Mouse (Mus musculus) forebrain, embryonic 14.5 days (tissue): ENCODE measurements at regions not wholly inside any gene's neighbourhood (a gene's known extent, or its start where the extent isn't known, plus 50 kb on each side); places are given as distances from the start of the nearest gene placed in this dataset.

ENCODE experiments used
- ATAC-seq: fragments of 200-750 bp; cut with Nextera tagmentation; 2 replicates; pipeline ENCODE4 v1.8.0; 2017; ENCODE audit warnings: mild to moderate bottlenecking, moderate library complexity
- DNase-seq: peaks from one replicate; pipeline ENCODE4 v3.0.0-alpha.2; 2015; ENCODE audit warnings: low spot score
- H3K27ac ChIP-seq: fragments of 300-500 bp; sonication (generic); 2 replicates; pipeline ENCODE4 v1.5.1; 2014; ENCODE audit warnings: low read depth, mild to moderate bottlenecking, control low read depth, low read length, moderate library complexity
- H3K27me3 ChIP-seq: fragments of 300-500 bp; sonication (generic); replicated peaks from 2 replicates; pipeline ENCODE4 v1.6.1; 2014; ENCODE audit warnings: low read length, control low read depth, mixed read lengths; ENCODE audit not compliant: control insufficient read depth, insufficient read depth
- H3K36me3 ChIP-seq: fragments of 300-500 bp; sonication (generic); 2 replicates; pipeline ENCODE4 v1.6.1; 2014; ENCODE audit warnings: low read length, control low read depth; ENCODE audit not compliant: control insufficient read depth, insufficient read depth
- H3K4me1 ChIP-seq: fragments of 300-500 bp; sonication (generic); 2 replicates; pipeline ENCODE4 v1.6.1; 2014; ENCODE audit warnings: antibody characterized with exemption, low read length, control low read depth; ENCODE audit not compliant: control insufficient read depth, insufficient read depth
- H3K4me2 ChIP-seq: fragments of 300-500 bp; sonication (generic); 2 replicates; pipeline ENCODE4 v1.6.1; 2014; ENCODE audit warnings: mild to moderate bottlenecking, control low read depth, low read length
- H3K4me3 ChIP-seq: fragments of 300-500 bp; sonication (generic); 2 replicates; pipeline ENCODE4 v1.5.1; 2014; ENCODE audit warnings: low read depth, low read length, control low read depth
- H3K9ac ChIP-seq: fragments of 300-500 bp; sonication (generic); 2 replicates; pipeline ENCODE4 v1.6.1; 2014; ENCODE audit warnings: mild to moderate bottlenecking, low read length, control low read depth, moderate library complexity
- H3K9me3 ChIP-seq: fragments of 300-500 bp; sonication (generic); replicated peaks from 2 replicates; pipeline ENCODE4 v1.6.1; 2016; ENCODE audit warnings: low read length, control low read depth, mixed read lengths; ENCODE audit not compliant: control insufficient read depth
- WGBS: fragments of 180-500 bp; shearing (Covaris S2); extraction: QIAGEN DNeasy Blood & Tissue Kit; methylation state at CpG from one replicate; pipeline ENCODE4 v1.1.7; 2014; 5-methylcytosine and 5-hydroxymethylcytosine counted together

GRCm38 (mm10) chr13:111136392-111136791 lies 118.4 kb upstream of the Actbl2 start:
- 90% methylated on average over 3 of the region's 3 CpGs for WGBS

GRCm38 (mm10) chr13:111142757-111143420 lies 111.9 kb upstream of the Actbl2 start:
- Histone ChIP-seq H3K27ac (no peak overlapping the region), H3K4me2 (no peak overlapping the region), H3K9ac (no peak overlapping the region), H3K27me3 (no peaks in the 10 kb centered on the region), H3K36me3 (no peaks in the 10 kb centered on the region), H3K4me1 (no peaks in the 10 kb centered on the region), H3K4me3 (no peak overlapping the region), H3K9me3 (no peaks in the 10 kb centered on the region)
- ATAC-seq: no peak
- peak; percentile 18 for DNase-seq
- WGBS: 20% methylated on average over 7 of the region's 7 CpGs

More at GRCm38 (mm10) chr13:111136392-111136791, 118.4 kb upstream of the Actbl2 start:
- Histone ChIP-seq H3K4me3 (no peak overlapping the region), H3K4me1 (no peaks in the 10 kb centered on the region), H3K27me3 (no peaks in the 10 kb centered on the region), H3K27ac (no peak overlapping the region), H3K9ac (no peak overlapping the region), H3K36me3 (no peaks in the 10 kb centered on the region), H3K4me2 (no peak overlapping the region), H3K9me3 (no peaks in the 10 kb centered on the region)
- DNase-seq: no peak
- ATAC-seq: no peak

- 86% methylated on average over 3 of the region's 3 CpGs for WGBS
- no peak overlapping the region for H3K4me2 ChIP-seq
- no peaks in the 10 kb centered on the region for H3K27me3 ChIP-seq
- H3K9me3 ChIP-seq: no peaks in the 10 kb centered on the region
- ATAC-seq (no peak), DNase-seq (no peak)
- no peaks in the 10 kb centered on the region for H3K4me1 ChIP-seq
- H3K27ac ChIP-seq: no peak overlapping the region
- H3K36me3 ChIP-seq: no peaks in the 10 kb centered on the region
- no peak overlapping the region for H3K4me3 ChIP-seq
- no peak overlapping the region for H3K9ac ChIP-seq
Measured at GRCm38 (mm10) chr13:111144721-111145120, 110.1 kb upstream of the Actbl2 start.

GRCm38 (mm10) chr13:111157921-111158638 lies 96.7 kb upstream of the Actbl2 start:
- ATAC-seq: no peak
- Histone ChIP-seq H3K4me3 (no peak overlapping the region), H3K9me3 (no peaks in the 10 kb centered on the region), H3K4me2 (no peak overlapping the region), H3K27me3 (no peaks in the 10 kb centered on the region), H3K36me3 (no peaks in the 10 kb centered on the region), H3K27ac (no peak overlapping the region), H3K4me1 (no peaks in the 10 kb centered on the region), H3K9ac (no peak overlapping the region)
- 88% methylated on average over 14 of the region's 14 CpGs for WGBS
- no peak for DNase-seq

GRCm38 (mm10) chr13:111159498-111159897 lies 95.3 kb upstream of the Actbl2 start:
- no peak overlapping the region for H3K27ac ChIP-seq
- no peak overlapping the region for H3K9ac ChIP-seq
- no peaks in the 10 kb centered on the region for H3K9me3 ChIP-seq
- H3K4me3 ChIP-seq: no peak overlapping the region
- ATAC-seq (no peak), DNase-seq (no peak)
- no peak overlapping the region for H3K4me2 ChIP-seq
- no peaks in the 10 kb centered on the region for H3K4me1 ChIP-seq
- no peaks in the 10 kb centered on the region for H3K27me3 ChIP-seq
- H3K36me3 ChIP-seq: no peaks in the 10 kb centered on the region

GRCm38 (mm10) chr13:111165538-111165937 lies 89.3 kb upstream of the Actbl2 start:
- Histone ChIP-seq H3K27ac (no peak overlapping the region), H3K9ac (no peak overlapping the region), H3K4me1 (no peaks in the 10 kb centered on the region), H3K9me3 (no peaks in the 10 kb centered on the region), H3K4me3 (no peak overlapping the region), H3K27me3 (no peaks in the 10 kb centered on the region), H3K4me2 (no peak overlapping the region), H3K36me3 (no peaks in the 10 kb centered on the region)
- ATAC-seq (no peak), DNase-seq (no peak)
- whole genome bisulfite sequencing: 90% methylated on average over 2 of the region's 2 CpGs

- no peak for DNase-seq
- H3K27me3 ChIP-seq: no peaks in the 10 kb centered on the region
- H3K4me2 ChIP-seq: no peak overlapping the region
- H3K9me3 ChIP-seq: no peaks in the 10 kb centered on the region
- 68% methylated on average over 5 of the region's 5 CpGs for WGBS
- H3K27ac ChIP-seq: no peak overlapping the region
- no peaks in the 10 kb centered on the region for H3K4me1 ChIP-seq
- H3K4me3 ChIP-seq: no peak overlapping the region
- ATAC-seq: no peak
- no peaks in the 10 kb centered on the region for H3K36me3 ChIP-seq
- no peak overlapping the region for H3K9ac ChIP-seq
Measured at GRCm38 (mm10) chr13:111170269-111171165, 84.3 kb upstream of the Actbl2 start.

- 86% methylated on average over 6 of the region's 6 CpGs for whole genome bisulfite sequencing
- Histone ChIP-seq H3K27me3 (no peaks in the 10 kb centered on the region), H3K4me2 (no peak overlapping the region), H3K27ac (no peak overlapping the region), H3K36me3 (no peaks in the 10 kb centered on the region), H3K9me3 (no peaks in the 10 kb centered on the region), H3K4me1 (no peaks in the 10 kb centered on the region), H3K9ac (no peak overlapping the region), H3K4me3 (no peak overlapping the region)
- ATAC-seq (no peak), DNase-seq (no peak)
Measured at GRCm38 (mm10) chr13:111179186-111179585, 75.6 kb upstream of the Actbl2 start.
